Mouse (Mus musculus) midbrain, embryonic 15.5 days (tissue): ENCODE data around the gene Shc3. TPM values are rescaled to one million over a fixed set of nuclear protein-coding genes. Genes with fewer than 3 reads are reported as not detected.

Source experiments
- ATAC-seq: fragments of 200-750 bp; cut with Nextera tagmentation; replicated peaks from 2 replicates; pipeline ENCODE4 v1.8.0; 2017; ENCODE audit warnings: moderate TSS enrichment
- H3K27ac ChIP-seq: fragments of 300-500 bp; sonication (generic); 2 replicates; pipeline ENCODE4 v1.5.1; 2015; ENCODE audit warnings: mild to moderate bottlenecking, inconsistent platforms
- H3K27me3 ChIP-seq: fragments of 300-500 bp; sonication (generic); replicated peaks from 2 replicates; pipeline ENCODE4 v1.6.1; 2015; ENCODE audit warnings: inconsistent platforms
- H3K36me3 ChIP-seq: fragments of 300-500 bp; sonication (generic); replicated peaks from 2 replicates; pipeline ENCODE4 v1.6.1; 2015; ENCODE audit warnings: inconsistent platforms
- H3K4me1 ChIP-seq: fragments of 300-500 bp; sonication (generic); 2 replicates; pipeline ENCODE4 v1.6.1; 2015; ENCODE audit warnings: inconsistent platforms
- H3K4me2 ChIP-seq: fragments of 300-500 bp; sonication (generic); 2 replicates; pipeline ENCODE4 v1.6.1; 2015; ENCODE audit warnings: inconsistent platforms, mild to moderate bottlenecking, moderate library complexity
- H3K4me3 ChIP-seq: fragments of 300-500 bp; sonication (generic); 2 replicates; pipeline ENCODE4 v1.5.1; 2015; ENCODE audit warnings: mild to moderate bottlenecking, inconsistent platforms
- H3K9ac ChIP-seq: fragments of 300-500 bp; sonication (generic); 2 replicates; pipeline ENCODE4 v1.6.1; 2015; ENCODE audit warnings: mild to moderate bottlenecking, inconsistent platforms
- H3K9me3 ChIP-seq: fragments of 300-500 bp; sonication (generic); 2 replicates; pipeline ENCODE4 v1.6.1; 2016; ENCODE audit warnings: inconsistent platforms
- WGBS: fragments of 180-500 bp; shearing (Covaris S2); methylation state at CpG from one replicate; pipeline ENCODE4 v1.1.7; 2015; ENCODE audit warnings: mixed read lengths; 5-methylcytosine and 5-hydroxymethylcytosine counted together
- polyA plus RNA-seq: library from polyadenylated mRNA; unstranded; fragments of >200 nt; fragmentation: Nextera tagmentation; extraction: Ambion mirVana; gene quantifications from 2 replicates; pipeline ENCODE4 v1.2.1, GENCODE M21; 2015

Shc3 gene
- polyA plus RNA-seq, 1 experiment from 2014 or later: 8.1 TPM

GRCm38 (mm10) chr13:51381498-51381897, 187.7 kb downstream of the Shc3 start:
- no peak for ATAC-seq
- H3K4me2 ChIP-seq: no peak overlapping the region
- no peaks in the 10 kb centered on the region for H3K27me3 ChIP-seq
- 94% methylated on average over 6 of the region's 6 CpGs for WGBS
- H3K9ac ChIP-seq: no peak overlapping the region
- no peaks in the 10 kb centered on the region for H3K36me3 ChIP-seq
- no peaks in the 10 kb centered on the region for H3K9me3 ChIP-seq
- H3K27ac ChIP-seq: no peak overlapping the region
- H3K4me3 ChIP-seq: no peak overlapping the region
- H3K4me1 ChIP-seq: peaks cover 3% of the 10 kb centered on the region; the same call in 1 of the 2 replicates

Other genes starting within 250 kb of the Shc3 start
- gene S1pr3, start 160.8 kb downstream of the Shc3 start, polyA plus RNA-seq: 13.6 and 14.0 TPM in 2 replicates
- 36.9 and 42.6 TPM in 2 replicates for gene Cks2, start 75.8 kb upstream of the Shc3 start, polyA plus RNA-seq
- 32.0 and 33.0 TPM in 2 replicates for gene Secisbp2, start 82.3 kb upstream of the Shc3 start, polyA plus RNA-seq
- 13.4 and 15.1 TPM in 2 replicates for gene Sema4d, start 224.3 kb upstream of the Shc3 start, polyA plus RNA-seq